Mouse (Mus musculus) liver, postnatal 0 days (tissue): Measurements from ENCODE around the gene Stx18. TPM values are rescaled to one million over a fixed set of nuclear protein-coding genes. Genes with fewer than 3 reads are reported as not detected.

Experiments used
- ATAC-seq: fragments of 200-750 bp; cut with Nextera tagmentation; 2 replicates; pipeline ENCODE4 v1.8.0; 2017; ENCODE audit warnings: mild to moderate bottlenecking, moderate library complexity
- DNase-seq: peaks from one replicate; pipeline ENCODE4 v3.0.0-alpha.2; 2016
- H3K27ac ChIP-seq: fragments of 300-500 bp; sonication (generic); 2 replicates; pipeline ENCODE4 v1.5.1; 2014; ENCODE audit warnings: antibody characterized with exemption, moderate library complexity, mild to moderate bottlenecking, low read depth
- H3K27me3 ChIP-seq: fragments of 300-500 bp; sonication (generic); 2 replicates; pipeline ENCODE4 v1.6.1; 2014; ENCODE audit warnings: low read length, control low read depth, mixed read lengths; ENCODE audit not compliant: insufficient read depth
- H3K36me3 ChIP-seq: fragments of 300-500 bp; sonication (generic); replicated peaks from 2 replicates; pipeline ENCODE4 v1.6.1; 2014; ENCODE audit warnings: mild to moderate bottlenecking, control low read depth, low read length, moderate library complexity, mixed read lengths; ENCODE audit not compliant: insufficient read depth
- H3K4me1 ChIP-seq: fragments of 300-500 bp; sonication (generic); 2 replicates; pipeline ENCODE4 v1.6.1; 2014; ENCODE audit warnings: antibody characterized with exemption, mild to moderate bottlenecking, control low read depth; ENCODE audit not compliant: insufficient read depth
- H3K4me2 ChIP-seq: fragments of 300-500 bp; sonication (generic); 2 replicates; pipeline ENCODE4 v1.6.1; 2014; ENCODE audit warnings: low read depth, mild to moderate bottlenecking, low read length, moderate library complexity, mixed read lengths
- H3K4me3 ChIP-seq: fragments of 300-500 bp; sonication (generic); 2 replicates; pipeline ENCODE4 v1.5.1; 2014; ENCODE audit warnings: low read depth, low read length
- H3K9ac ChIP-seq: fragments of 300-500 bp; sonication (generic); replicated peaks from 2 replicates; pipeline ENCODE4 v1.6.1; 2014; ENCODE audit warnings: mild to moderate bottlenecking, moderate library complexity
- H3K9me3 ChIP-seq: fragments of 300-500 bp; sonication (generic); 2 replicates; pipeline ENCODE4 v1.6.1; 2016; ENCODE audit warnings: mild to moderate bottlenecking, control low read depth, low read length, mixed read lengths
- CTCF ChIP-seq: sonication (generic); IDR thresholded peaks from 2 replicates; pipeline ENCODE4 v1.5.1; 2016; ENCODE audit warnings: antibody characterized with exemption, low read depth
- EP300 ChIP-seq: IDR thresholded peaks from 2 replicates; pipeline ENCODE4 v1.6.1; 2016; ENCODE audit warnings: antibody characterized with exemption, low read depth, mild to moderate bottlenecking
- WGBS: fragments of 180-500 bp; shearing (Covaris S2); extraction: QIAGEN DNeasy Blood & Tissue Kit; methylation state at CpG from one replicate; pipeline ENCODE4 v1.1.7; 2014; ENCODE audit not compliant: insufficient replicate concordance; 5-methylcytosine and 5-hydroxymethylcytosine counted together
- polyA plus RNA-seq: library from polyadenylated mRNA; unstranded; fragments of >200 nt; fragmentation: Nextera tagmentation; extraction: Ambion mirVana; gene quantifications from 2 replicates; pipeline ENCODE4 v1.2.1, GENCODE M21; 2015

Stx18 gene
- polyA plus RNA-seq, 1 experiment from 2014 or later: 15.2 TPM

DNA sequence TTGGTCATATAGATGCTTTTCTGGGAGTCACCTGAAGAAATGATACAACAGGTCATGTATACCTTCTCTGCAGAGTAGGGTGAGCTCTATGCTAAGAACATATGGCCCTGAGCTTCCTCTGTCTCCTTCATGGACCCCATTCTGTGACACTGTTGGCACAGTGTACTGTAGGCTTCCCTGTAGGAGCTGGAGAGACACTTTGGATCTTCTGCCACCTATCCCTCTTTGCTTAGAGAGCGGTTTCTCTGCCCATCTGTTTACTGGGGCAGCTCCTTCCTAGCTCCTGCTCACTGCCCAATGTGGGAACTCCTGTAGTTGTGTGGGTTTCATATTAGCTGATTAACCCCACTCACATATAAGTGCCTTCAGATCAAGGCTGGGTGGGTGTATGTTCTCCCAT, 28.1 kb downstream of the Stx18 start:
- H3K27ac ChIP-seq: no peak overlapping the region
- ATAC-seq (no peak), DNase-seq (no peak)
- H3K9ac ChIP-seq: no peak overlapping the region
- no peaks in the 10 kb centered on the region for H3K9me3 ChIP-seq
- H3K4me1 ChIP-seq: no peaks in the 10 kb centered on the region
- no peak for TF ChIP-seq CTCF
- no peak for TF ChIP-seq EP300
- no peaks in the 10 kb centered on the region for H3K36me3 ChIP-seq
- no peak overlapping the region for H3K4me3 ChIP-seq
- H3K27me3 ChIP-seq: no peaks in the 10 kb centered on the region
- 80% methylated on average over 1 of the region's 1 CpGs for WGBS
- no peak overlapping the region for H3K4me2 ChIP-seq

DNA sequence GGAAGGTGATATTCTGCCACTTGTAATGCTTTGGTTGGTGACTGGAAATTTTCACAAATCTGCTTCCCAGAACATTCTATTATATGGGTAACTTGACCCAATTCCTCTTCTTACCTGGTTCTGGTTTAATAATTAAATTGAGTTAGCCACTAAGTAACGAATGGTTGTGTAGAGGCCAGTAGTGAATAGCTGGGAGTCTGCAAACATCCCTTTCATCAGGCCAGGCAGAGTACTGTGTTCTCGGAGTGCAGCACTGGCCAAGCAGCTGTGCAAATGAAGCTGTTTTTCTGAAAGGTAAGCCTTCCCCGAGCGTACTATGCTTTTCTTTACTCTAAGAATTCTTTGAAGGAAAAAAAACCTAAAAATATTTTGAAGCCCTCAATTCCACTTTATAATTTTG, 37.8 kb downstream of the Stx18 start:
- Histone ChIP-seq H3K36me3 (no peaks in the 10 kb centered on the region), H3K4me3 (no peak overlapping the region), H3K27ac (no peak overlapping the region), H3K4me1 (peaks cover 3% of the 10 kb centered on the region; the same call in 1 of the 2 replicates), H3K4me2 (no peak overlapping the region), H3K27me3 (no peaks in the 10 kb centered on the region), H3K9me3 (no peaks in the 10 kb centered on the region), H3K9ac (no peak overlapping the region)
- TF ChIP-seq EP300: no peak
- TF ChIP-seq CTCF: no peak
- no peak for DNase-seq
- WGBS: 62% methylated on average over 4 of the region's 4 CpGs
- 0 out of 2 replicates have a peak, but pooled peaks have one; percentile 35 for ATAC-seq

DNA sequence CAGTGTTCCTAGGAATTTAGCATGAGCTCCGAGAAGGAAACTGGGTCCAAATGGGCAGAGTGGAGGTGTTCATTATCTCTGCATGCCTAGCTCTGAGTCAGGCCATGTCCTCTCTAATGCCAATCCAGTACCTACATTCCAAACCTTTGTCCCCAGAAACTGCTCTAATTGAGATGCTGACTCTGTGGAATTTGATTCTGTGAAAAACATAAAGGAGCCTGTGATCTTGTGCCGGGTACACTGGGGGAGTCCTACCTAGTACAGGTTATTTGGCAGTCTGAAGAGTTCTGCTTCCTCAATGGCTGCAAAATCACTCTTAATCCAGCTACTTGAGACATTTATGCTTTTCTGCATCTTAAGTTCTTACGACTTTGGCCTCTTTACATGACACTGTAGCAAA, 40.0 kb downstream of the Stx18 start:
- peaks cover 3% of the 10 kb centered on the region; the same call in 1 of the 2 replicates for H3K4me1 ChIP-seq
- H3K9me3 ChIP-seq: no peaks in the 10 kb centered on the region
- no peak for DNase-seq
- ATAC-seq: no peak
- no peaks in the 10 kb centered on the region for H3K27me3 ChIP-seq
- WGBS: 77% methylated on average over 3 of the region's 3 CpGs
- H3K36me3 ChIP-seq: no peaks in the 10 kb centered on the region
- H3K4me3 ChIP-seq: no peak overlapping the region
- no peak overlapping the region for H3K4me2 ChIP-seq
- no peak for TF ChIP-seq EP300
- TF ChIP-seq CTCF: no peak
- H3K9ac ChIP-seq: no peak overlapping the region
- H3K27ac ChIP-seq: no peak overlapping the region

- 71% methylated on average over 1 of the region's 1 CpGs for WGBS
- TF ChIP-seq CTCF (no peak), EP300 (no peak)
- ATAC-seq (no peak), DNase-seq (no peak)
- Histone ChIP-seq H3K9me3 (no peaks in the 10 kb centered on the region), H3K9ac (no peak overlapping the region), H3K4me3 (no peak overlapping the region), H3K4me2 (no peak overlapping the region), H3K4me1 (peaks cover 3% of the 10 kb centered on the region; the same call in 1 of the 2 replicates), H3K36me3 (no peaks in the 10 kb centered on the region), H3K27me3 (no peaks in the 10 kb centered on the region), H3K27ac (no peak overlapping the region)
Measured at GRCm38 (mm10) chr5:38080472-38080871, 41.9 kb downstream of the Stx18 start.

DNA sequence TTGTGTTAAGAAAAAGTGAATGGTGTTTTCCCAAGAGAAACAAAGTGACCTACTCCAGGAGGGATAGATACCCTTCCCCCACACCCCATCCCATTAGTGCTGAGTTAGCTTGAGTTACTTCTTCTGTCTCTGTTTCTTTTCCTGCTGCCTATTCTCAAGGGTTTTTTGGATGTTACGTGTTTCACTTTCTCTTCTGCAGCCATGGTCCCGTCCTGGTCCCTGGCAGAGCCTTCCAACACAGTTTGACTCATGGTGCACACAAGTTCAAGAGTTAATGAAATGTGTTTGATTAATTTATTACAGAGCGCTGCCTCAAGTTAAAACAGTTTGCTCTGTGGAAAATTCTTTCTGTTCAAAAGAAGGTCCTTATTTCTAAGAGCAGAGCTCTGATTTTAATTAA, 44.0 kb downstream of the Stx18 start:
- H3K9ac ChIP-seq: no peak overlapping the region
- H3K27me3 ChIP-seq: no peaks in the 10 kb centered on the region
- TF ChIP-seq EP300 (no peak), CTCF (no peak)
- WGBS: 73% methylated on average over 3 of the region's 3 CpGs
- no peak overlapping the region for H3K4me3 ChIP-seq
- ATAC-seq: no peak
- H3K4me1 ChIP-seq: no peaks in the 10 kb centered on the region
- no peak overlapping the region for H3K27ac ChIP-seq
- H3K36me3 ChIP-seq: no peaks in the 10 kb centered on the region
- no peak overlapping the region for H3K4me2 ChIP-seq
- no peak for DNase-seq
- H3K9me3 ChIP-seq: no peaks in the 10 kb centered on the region

- TF ChIP-seq CTCF: no peak
- TF ChIP-seq EP300: no peak
- Histone ChIP-seq H3K4me2 (no peak overlapping the region), H3K27ac (no peak overlapping the region), H3K9ac (no peak overlapping the region), H3K36me3 (no peaks in the 10 kb centered on the region), H3K4me1 (no peaks in the 10 kb centered on the region), H3K9me3 (no peaks in the 10 kb centered on the region), H3K27me3 (no peaks in the 10 kb centered on the region), H3K4me3 (no peak overlapping the region)
- no peak for ATAC-seq
- no peak for DNase-seq
- 83% methylated on average over 5 of the region's 5 CpGs for WGBS
Measured at GRCm38 (mm10) chr5:38083362-38083761, 44.8 kb downstream of the Stx18 start.

- Histone ChIP-seq H3K27ac (no peak overlapping the region), H3K4me1 (no peaks in the 10 kb centered on the region), H3K4me2 (no peak overlapping the region), H3K36me3 (no peaks in the 10 kb centered on the region), H3K9ac (no peak overlapping the region), H3K4me3 (no peak overlapping the region), H3K27me3 (no peaks in the 10 kb centered on the region), H3K9me3 (no peaks in the 10 kb centered on the region)
- TF ChIP-seq EP300 (no peak), CTCF (no peak)
- ATAC-seq: no peak
- WGBS: 62% methylated on average over 8 of the region's 8 CpGs
- DNase-seq: no peak
Measured at GRCm38 (mm10) chr5:38084616-38085015, 46.1 kb downstream of the Stx18 start.
